Mouse (Mus musculus): ENCODE measurements around the gene Mea1.

The Mea1 gene

GRCm38 (mm10) chr17:46669911-46670310 is 8.7 kb upstream of the Mea1 start:
- no peak for DNase-seq (ENCODE audit: low read depth, low spot score)

DNA sequence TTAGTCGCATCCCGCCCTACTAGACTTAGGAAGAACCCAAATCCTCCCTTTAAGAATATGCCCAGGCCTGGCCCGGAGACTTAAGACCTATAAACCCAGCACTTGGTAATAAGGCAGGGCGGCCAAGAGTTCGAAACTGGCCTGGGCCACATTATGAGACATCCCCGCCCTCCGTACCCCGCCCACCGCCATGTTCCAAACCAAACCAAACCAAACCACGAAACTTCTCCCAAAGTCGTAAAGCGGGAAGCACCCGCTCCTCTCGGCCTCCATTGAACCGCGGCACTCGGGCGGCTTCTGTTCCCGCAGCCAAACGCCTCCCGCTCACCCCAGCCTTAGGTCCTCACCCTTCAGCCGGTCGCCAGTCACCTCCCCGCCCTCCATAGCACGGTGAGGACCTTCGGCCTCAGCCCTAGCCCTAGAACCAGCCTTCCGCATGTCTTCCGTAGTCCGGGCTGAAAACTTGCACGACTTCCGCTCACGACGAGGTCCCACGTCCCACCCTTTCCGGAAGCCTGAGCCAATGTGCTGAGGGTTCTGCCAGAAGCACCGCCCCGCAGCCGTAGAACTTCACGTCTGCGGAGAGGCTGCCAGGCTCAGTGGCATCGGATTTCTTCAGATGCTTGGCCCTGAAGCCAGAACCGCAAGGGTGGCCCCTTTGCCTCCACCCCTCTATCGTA is 4.6 kb upstream of the Mea1 start, which contains the start of gene Rrp36:
Gene Rrp36 (minus strand): TSS at position 503 of the 680 bp plus-strand sequence.
- DNase-seq (ENCODE audit: low read depth, low spot score): peak; percentile 93

DNA sequence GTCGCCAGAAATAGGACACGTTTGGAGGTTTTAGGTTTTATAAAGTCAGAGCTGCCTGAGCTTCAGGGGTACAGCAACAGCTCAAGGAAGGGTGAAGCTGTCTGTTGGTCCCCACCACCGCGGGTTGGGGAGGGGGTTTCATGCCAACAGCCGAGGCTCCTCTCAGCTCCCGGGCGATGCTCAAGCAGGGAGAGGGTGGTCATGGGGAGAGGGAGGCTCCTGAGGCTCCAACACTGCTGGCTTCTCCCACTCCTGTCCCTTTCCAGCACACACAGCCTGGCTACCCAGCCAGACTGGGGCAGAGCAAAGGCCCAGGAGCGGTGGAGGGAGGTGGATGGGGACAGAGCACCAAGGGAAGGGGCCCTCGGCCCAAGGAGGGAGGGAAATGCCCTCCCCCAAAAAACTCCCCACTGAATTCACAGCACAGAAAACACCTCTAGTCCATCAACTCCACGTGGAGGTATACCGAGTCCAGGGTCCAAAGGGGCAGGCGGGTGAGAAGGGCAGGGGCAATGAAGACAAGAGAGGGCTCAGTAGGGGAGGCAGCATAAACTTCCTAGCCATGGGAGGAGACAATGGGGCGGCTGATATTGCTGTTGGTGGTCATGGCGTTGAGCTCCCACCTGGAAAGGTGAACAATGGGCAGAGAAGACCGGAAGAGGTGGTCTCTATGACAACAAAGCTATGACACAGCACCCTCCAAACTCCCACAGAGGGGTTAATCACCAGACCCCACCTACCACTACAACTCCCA is 3.9 kb upstream of the Mea1 start:
- peak; percentile 56 for DNase-seq (ENCODE audit: low read depth, low spot score)

DNA sequence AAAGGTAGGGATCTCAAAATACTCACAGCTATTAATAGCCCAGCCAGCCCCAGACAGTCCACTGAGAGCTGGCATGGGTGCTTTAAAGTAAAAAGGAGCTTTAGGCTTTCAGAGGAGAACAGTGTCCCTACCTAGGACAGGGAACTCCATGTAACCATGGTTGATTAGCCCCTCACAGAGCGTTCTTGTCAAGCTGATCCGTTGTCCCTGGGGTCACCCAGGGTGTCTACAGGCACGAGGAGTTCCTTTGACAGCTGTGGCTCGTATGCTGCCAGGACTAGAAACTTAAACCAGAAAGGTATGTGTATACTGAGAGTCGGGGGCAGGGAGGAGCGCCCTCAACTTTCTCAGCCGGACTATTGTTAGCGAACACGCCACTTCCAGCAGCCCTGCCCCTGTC is 318 bp downstream of the Mea1 start:
- no peak for DNase-seq (ENCODE audit: low read depth, low spot score)

DNA sequence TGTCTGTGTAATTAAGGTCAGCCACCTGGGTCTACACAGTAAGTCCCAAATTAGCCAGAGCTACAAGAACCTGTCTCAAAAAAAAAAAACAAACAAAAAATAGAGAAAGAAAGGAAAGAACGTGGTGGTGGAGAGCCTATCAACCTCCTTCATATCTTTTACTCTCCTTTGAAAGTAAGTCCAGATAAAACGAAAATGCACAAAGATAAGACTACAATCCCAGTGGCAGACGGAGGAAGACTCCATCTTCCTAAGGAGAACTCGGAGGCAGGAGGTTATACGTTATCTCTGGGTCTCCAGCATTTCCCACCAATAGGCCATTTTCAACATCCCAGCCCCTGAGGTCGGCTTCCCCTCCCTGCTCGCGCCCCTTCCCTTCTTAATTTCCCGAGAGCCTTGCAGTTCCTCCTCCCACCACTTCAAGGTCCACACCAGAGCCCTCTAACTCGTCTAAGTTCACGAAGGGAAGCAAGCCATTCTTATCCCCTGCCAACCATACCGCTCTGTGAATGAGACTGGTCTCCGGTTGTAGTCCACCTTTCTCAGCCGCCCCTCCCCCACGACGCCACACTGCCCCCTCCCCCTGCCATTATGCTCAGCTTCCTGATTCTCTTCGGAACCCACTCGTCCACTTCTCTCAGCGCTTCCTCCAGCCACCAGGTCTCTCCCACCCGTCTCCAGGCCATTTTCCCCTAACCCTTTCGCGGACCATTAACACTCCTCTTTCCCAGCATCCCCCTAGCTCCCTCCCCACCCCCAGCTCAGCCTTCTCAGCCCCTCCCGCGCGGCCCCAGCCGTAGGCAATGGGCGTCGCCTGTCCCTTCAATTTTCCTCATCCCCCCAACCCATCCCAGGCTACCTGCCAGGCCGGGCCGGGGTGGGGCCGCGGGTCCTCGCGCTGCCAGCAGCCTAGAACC is 1.5 kb downstream of the Mea1 start:
- no peak for DNase-seq (ENCODE audit: low read depth, low spot score)

GRCm38 (mm10) chr17:46680760-46681373 is 2.3 kb downstream of the Mea1 start, which contains the start of gene Klhdc3:
TSS of gene Klhdc3 (minus strand) at chr17:46680914.
- DNase-seq (ENCODE audit: low read depth, low spot score): peak; percentile 99

- no peak for DNase-seq (ENCODE audit: low read depth, low spot score)
Measured at GRCm38 (mm10) chr17:46681466-46682118, 3.0 kb downstream of the Mea1 start.

DNA sequence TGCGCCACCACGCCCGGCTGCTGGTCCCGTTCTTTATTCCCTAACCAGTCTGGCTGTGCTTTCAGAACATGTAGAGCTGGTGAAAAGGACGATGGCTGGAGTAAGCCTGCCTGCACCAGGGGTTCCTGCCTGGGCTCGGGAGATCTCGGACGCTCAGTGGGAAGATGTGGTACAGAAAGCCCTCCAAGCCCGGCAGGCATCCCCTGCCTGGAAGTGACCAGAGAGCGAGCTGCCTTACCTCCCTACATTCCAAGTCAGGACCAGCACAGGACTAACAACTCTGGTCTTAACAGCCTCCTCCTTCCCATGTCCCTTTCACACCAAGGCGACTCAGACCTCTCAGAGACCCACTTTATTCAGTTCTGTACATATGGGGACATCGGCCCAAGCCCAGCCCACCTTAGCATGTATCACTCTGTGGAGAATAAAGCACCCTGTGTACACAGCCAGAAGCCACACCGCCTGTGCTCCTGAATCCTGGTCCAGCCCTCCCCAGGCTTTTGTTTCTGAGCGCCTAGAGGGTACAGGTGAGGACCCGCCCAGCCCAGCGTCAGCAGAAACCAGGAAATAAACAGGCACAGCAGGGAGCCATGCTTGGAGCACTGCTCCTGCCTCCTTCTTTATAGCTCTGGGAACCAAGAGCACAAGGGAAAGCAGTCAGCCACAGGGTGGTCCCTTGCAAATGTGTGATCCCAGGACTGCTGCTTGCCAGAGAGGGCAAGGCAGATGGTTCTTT is 4.2 kb downstream of the Mea1 start:
- peak; percentile 91 for DNase-seq (ENCODE audit: low read depth, low spot score)

GRCm38 (mm10) chr17:46685913-46686312 is 7.3 kb downstream of the Mea1 start:
- no peak for DNase-seq (ENCODE audit: low read depth, low spot score)

- DNase-seq (ENCODE audit: low read depth, low spot score): no peak
Measured at GRCm38 (mm10) chr17:46690665-46691064, 12.1 kb downstream of the Mea1 start.

- DNase-seq (ENCODE audit: low read depth, low spot score): no peak
Measured at GRCm38 (mm10) chr17:46691390-46691789, 12.8 kb downstream of the Mea1 start.

DNA sequence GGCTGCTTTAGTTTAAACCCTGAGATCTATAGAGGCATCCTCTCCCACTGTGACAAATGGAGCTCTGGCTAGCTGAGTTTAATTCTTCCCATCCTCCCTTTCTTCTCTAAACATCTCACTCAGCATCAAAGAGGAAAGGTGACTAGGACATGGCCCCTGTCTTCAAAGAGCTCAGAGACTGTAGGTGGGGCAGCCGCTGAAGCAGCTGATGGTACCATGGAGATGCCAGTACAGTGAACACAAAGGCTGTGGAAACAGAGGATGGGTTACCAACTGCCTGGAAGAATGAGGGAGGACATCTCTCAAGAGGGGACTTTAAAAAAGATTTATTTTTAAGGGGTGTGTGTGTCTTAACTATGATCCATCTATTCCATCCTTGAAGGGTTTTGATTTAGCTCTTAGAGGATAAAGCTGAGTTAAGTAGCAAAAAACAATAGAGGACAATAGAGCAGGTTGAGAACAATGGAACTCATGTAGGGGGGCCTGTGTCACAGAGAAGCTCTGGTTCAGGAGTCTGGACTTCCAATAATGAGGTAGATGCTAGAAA is 16.0 kb downstream of the Mea1 start:
- no peak for DNase-seq (ENCODE audit: low read depth, low spot score)

- no peak for DNase-seq (ENCODE audit: low read depth, low spot score)
Measured at GRCm38 (mm10) chr17:46698515-46698914, 19.9 kb downstream of the Mea1 start.

- DNase-seq (ENCODE audit: low read depth, low spot score): no peak
Measured at GRCm38 (mm10) chr17:46699245-46699644, 20.7 kb downstream of the Mea1 start.

- DNase-seq (ENCODE audit: low read depth, low spot score): no peak
Measured at GRCm38 (mm10) chr17:46699912-46700311, 21.3 kb downstream of the Mea1 start.

DNA sequence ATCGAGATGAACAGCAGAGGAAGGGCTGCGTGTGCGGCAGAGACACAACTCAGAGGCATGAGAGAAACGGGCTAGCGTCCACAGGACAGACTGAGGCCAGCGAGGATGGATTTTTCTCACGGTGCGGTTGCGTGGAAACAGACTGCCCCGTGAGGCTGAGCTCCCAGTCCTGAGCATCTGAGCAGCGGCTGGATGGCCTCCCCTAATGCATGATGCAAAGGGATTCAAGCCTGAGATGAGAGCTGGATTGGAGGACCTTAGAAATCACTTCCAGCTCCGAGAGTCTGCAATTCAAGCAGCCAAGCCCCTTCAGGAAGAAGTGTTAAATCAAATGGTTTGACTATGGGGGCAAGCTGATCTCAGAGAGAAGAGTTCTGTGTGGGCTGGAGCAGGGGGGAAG is 22.9 kb downstream of the Mea1 start:
- DNase-seq (ENCODE audit: low read depth, low spot score): no peak

- no peak for DNase-seq (ENCODE audit: low read depth, low spot score)
Measured at GRCm38 (mm10) chr17:46702100-46702499, 23.5 kb downstream of the Mea1 start.

GRCm38 (mm10) chr17:46702506-46702905 is 23.9 kb downstream of the Mea1 start:
- DNase-seq (ENCODE audit: low read depth, low spot score): no peak

DNA sequence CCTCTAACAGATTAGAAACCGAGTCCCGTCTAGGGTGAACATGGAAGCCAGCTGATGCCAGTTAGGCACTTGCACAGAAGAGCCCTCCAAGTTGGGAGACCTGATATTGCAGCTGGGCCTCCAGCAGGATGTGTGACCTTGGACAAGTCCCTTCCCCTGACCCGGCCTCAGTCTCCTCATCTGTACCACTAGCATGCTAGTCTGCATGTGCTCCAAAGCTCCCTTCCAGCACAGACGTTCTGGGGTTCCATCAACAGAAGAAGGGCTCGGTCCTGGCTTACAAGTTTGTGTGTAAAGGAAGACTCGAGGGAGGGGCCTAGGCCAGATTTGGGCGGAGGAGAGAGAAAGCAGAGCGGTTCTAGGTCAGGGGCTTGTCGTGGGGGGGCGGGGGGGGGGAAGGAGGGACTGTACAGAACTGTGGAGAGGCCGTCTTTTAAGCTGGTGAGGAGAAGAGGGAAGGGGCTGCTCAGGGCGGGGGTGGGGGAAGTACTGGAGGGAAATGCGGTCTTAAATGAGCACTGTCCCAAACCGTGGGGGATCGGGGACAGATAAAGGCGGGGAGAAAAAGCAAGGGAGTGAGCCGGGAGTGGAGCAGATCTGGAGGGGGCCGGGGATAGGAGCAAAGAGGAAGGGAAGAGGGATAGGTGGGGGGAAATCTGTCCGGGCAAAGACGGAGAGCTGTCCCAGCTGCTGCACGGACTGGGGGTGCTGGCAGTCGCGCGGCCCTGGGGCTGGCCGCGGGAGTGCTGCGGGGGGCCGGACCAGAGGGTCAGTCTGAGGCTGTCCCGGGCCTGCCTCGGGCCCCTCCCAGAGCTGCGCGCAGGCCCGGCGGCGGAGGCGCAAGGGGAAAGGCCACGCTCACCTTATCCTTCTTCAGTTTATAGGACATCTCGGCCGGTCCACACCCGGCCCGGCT is 25.6 kb downstream of the Mea1 start:
- no peak for DNase-seq (ENCODE audit: low read depth, low spot score)

All from ES-CJ7 (cell line).